Mouse (Mus musculus): ENCODE measurements around the gene Adgrl1.
"Not testable (repeated sequence)": the region's sequence is repeated elsewhere in the genome, so short reads cannot be mapped to it uniquely, and the experiment has no call there.

The Adgrl1 gene

DNA sequence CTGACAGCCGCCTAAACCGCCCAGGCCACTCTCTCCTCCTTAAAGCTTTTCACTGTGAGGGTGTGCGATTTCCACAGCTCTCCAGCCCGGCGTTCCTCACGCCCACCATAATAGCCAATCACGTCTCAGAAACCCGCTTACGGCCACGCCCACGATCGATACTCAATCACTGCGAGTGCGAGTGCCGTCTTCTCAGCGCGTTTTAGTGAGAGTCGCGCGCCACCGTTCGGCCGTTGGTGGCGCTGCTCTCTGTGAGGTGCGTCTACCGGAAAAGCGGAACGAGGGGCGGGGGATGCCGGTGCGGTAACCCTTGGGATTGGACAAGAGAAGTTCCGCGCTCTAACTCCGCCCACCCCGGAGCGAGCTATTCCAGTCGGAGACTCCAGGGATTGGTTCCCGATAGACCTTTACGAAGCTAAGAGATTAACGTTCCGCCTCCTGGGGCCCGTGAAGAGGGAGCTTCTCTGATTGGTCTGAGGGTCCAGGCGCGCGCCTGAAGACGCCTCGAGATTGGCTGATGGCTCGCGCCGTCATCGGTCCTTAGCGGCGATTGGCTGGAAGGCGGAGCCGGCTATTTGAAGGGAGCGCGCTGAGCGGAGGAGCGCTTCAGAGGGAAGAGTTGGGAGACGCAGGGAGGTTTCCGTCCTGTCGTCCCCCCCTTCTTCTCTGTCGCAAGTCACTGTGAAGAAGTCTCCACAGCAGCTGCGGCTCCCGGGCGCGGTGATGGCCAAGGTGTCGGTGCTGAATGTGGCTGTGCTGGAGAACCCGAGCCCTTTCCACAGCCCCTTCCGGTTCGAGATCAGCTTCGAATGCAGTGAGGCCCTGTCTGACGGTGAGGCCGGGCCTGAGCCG lies 55.4 kb downstream of the Adgrl1 start, which contains the start of the genes Gm10644 and Asf1b:
Gm10644 (minus strand) TSS at position 100 of the 852 bp plus-strand sequence.
Asf1b (plus strand) TSS at position 402 of the 852 bp plus-strand sequence.
- peak; percentile 99 for DNase-seq (ENCODE audit: low spot score)

DNA sequence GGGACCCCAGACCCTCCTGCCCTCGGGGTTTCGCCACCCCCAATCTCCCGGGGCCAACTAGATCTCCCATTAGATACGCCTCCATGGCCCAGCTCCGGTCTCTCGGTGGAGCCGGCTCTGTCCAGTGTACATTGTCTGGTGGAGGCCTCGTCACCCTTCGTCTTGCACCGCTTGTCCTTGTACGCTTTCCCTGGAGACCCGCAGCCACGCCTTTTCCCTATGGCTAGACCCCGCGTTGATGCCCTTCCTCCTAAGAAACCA lies 56.0 kb downstream of the Adgrl1 start:
- DNase-seq (ENCODE audit: low spot score): no peak

GRCm38 (mm10) chr8:83956789-83957188 lies 56.9 kb downstream of the Adgrl1 start:
- DNase-seq (ENCODE audit: low spot score): no peak

DNA sequence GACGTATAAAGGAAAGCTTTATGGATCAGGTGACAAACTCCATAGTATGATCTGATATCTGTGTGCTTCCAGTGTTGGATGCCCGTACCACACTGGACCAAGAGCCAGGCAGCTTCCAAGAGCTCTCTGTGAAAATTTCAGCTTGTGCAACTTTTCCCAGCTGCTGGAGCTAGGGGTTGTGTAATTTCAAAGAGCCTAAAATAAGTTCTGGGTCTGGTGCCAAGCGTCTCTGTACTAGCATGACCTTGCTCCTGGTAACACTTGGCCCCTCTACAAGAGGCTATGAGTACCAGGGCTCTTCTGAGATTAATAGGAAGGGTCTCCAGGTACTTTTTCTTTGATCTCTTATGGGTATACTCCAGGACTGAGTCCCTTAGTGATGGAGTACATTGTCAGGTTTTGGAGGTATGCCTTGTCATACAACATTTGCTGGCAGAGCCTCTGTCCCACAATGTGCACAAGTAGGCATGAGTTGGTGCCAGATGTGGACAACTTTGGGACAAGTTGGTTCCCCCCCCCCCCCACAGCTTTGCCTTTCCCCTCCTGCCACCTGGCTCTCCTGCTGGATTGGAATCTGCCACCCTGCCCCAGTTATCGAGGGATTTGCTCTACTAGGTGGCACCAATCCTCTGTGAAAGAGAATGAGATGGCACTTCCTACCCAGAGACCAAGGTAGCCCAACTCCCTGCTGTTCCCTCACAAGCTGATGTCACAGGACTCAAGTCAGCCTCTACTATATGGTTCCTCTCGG lies 64.3 kb downstream of the Adgrl1 start:
- DNase-seq (ENCODE audit: low spot score): peak; percentile 53

DNA sequence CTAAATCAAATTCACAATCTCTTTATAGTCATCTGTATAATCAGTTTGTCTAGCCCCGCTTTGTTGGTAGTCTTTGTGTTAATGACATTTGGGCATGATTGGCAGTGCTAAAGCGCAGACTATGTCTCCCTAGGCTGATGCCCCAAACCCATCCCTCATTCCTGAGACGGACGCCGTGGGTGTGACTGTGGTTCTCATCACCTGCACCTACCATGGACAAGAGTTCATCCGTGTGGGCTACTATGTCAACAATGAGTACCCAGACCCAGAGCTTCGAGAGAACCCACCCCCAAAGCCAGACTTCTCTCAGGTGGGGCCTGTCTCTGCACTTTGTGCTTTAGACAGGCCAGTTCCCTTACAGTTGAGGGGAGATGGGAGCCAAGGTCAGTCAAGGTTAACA lies 67.8 kb downstream of the Adgrl1 start:
- DNase-seq (ENCODE audit: low spot score): no peak

DNA sequence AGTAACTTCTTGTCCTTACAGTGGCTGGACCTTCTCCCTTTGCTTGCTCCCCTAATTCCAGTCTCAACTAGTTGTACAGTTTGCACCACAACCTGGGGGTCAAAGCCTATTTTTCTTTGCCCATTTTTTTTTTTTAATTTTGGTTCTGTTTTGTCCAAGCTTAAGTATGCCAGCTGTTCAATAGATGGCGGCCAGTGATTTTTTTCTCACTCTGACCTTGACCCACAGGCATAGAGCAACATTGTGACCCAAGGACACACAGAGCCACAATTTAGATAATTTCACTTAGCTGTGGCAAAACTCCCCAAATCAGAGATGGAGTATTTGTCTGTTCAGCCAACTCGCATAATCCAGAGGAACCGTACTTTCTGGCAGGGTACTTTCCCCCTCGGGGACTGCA lies 71.2 kb downstream of the Adgrl1 start:
- DNase-seq (ENCODE audit: low spot score): no peak

DNA sequence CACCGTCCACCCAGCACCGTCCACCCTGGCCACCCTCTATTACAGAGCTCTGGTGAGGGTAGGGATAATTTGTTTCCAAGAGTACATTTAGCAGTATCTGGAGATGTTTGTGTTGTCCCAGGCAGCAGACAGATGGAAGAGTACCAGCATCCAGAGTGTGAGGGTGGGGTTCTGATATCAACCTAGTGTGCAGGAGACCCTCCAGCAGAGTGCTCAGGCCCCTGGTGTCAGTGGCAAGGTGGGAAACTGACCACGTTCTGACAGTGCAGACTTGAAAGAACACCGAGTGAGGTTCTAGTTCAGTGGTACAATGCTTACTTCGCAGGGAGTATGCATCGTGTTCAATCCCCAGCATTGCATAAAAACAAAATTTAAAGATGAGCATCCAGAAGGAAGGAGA lies 71.8 kb downstream of the Adgrl1 start:
- DNase-seq (ENCODE audit: low spot score): no peak

GRCm38 (mm10) chr8:83972150-83973120 lies 72.5 kb downstream of the Adgrl1 start, which contains the start of gene Prkaca:
Gene Prkaca (plus strand): TSS chr8:83972993.
- DNase-seq (ENCODE audit: low spot score): peak; percentile 99

- DNase-seq (ENCODE audit: low spot score): no peak
Observed at GRCm38 (mm10) chr8:83973161-83974031, 73.5 kb downstream of the Adgrl1 start.

GRCm38 (mm10) chr8:83974521-83974920 lies 74.6 kb downstream of the Adgrl1 start:
- DNase-seq (ENCODE audit: low spot score): no peak

- DNase-seq (ENCODE audit: low spot score): no peak
Observed at GRCm38 (mm10) chr8:83976101-83976630, 76.3 kb downstream of the Adgrl1 start.

DNA sequence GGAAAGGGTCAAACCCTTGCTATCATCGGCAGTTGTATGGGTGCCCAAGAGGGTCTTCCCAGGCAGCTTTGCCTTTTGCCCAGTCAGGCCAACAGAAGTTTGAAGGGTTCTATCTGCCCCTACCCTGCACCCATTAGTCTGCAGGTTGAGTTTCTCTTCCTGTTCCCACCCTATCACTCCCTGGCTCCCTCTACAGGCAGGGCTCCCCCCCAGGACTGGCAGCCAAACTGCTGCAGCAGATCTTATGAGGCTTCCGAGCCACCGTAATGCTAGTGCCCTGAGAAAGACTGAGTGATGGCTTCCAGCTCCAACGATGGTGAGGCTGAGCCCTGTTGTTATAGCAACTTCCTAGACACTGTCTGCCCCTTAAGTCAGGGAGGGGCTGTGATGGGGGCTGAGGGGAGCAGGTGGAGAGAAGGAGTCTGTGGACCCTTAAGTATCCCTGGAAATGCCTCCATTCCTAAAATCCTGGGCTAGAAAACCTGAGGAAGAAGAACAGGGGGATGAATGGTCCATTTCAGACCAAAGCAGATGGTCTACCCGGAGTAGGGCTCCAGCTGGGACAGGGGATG lies 77.0 kb downstream of the Adgrl1 start:
- no peak for DNase-seq (ENCODE audit: low spot score)

DNA sequence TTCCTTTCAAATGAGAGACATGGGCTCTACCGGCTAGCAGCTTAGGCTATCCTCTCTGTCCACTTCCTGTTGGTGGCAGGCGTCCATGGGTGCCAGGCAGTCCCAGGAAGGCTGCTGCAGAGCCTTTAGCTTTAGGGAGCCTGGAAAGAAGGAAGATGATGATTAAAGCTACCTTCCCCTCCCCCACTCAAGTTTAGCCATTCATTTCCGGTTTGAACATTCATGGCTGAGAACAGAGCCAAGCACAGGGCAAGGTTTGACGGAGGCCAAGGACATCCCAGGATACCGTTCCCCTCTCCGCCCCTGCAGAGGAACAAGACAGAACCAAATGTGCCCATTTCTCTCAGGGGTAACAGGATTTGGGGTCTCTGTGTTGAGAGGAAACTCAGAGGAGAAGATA lies 77.7 kb downstream of the Adgrl1 start:
- no peak for DNase-seq (ENCODE audit: low spot score)

GRCm38 (mm10) chr8:83978200-83978599 lies 78.3 kb downstream of the Adgrl1 start:
- DNase-seq (ENCODE audit: low spot score): no peak

DNA sequence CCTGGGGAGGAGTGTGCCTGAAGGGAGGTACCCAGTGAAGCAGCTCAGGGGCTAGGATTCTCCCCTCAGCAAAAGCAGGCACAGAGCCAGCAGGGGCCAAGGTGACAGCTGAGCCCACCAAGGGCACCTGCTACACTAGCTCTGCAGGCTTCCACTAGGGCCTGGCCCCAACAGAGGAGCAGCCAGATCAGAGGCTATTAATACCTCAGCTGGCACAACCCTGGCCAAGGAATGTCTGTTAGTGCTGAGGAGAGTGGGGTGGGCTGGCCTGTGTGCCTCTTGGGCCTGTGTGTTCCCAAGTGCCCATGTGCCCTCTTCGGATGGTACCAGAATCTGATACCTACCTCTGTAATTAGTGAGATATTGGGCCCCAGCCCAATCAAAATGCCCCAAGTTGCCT lies 80.3 kb downstream of the Adgrl1 start:
- DNase-seq (ENCODE audit: low spot score): no peak

DNA sequence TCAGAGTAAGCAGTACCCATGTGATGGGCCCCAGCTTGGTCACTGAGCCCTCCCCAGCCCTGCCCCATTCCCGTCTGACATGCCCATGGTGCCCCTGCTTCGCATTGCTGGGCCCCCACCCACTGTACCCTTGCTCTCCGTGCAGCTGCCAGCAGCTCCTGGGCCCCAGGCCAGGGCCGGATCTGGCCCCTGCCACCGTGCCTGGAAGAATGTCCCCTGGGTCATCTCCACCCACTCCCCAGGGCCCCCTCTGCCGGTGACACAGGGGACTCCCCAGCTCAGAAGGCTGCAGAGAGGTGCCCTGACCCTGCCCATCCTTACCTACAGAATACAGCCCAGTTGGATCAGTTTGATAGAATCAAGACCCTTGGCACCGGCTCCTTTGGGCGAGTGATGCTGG lies 80.9 kb downstream of the Adgrl1 start:
- no peak for DNase-seq (ENCODE audit: low spot score)

GRCm38 (mm10) chr8:83981533-83981932 lies 81.6 kb downstream of the Adgrl1 start:
- no peak for DNase-seq (ENCODE audit: low spot score)

- DNase-seq (ENCODE audit: low spot score): no peak
Observed at GRCm38 (mm10) chr8:83982449-83982848, 82.5 kb downstream of the Adgrl1 start.

GRCm38 (mm10) chr8:83983222-83983621 lies 83.3 kb downstream of the Adgrl1 start:
- not testable (repeated sequence) for DNase-seq (ENCODE audit: low spot score)

GRCm38 (mm10) chr8:83989243-83989642 lies 89.3 kb downstream of the Adgrl1 start:
- DNase-seq (ENCODE audit: low spot score): no peak
